Mouse (Mus musculus): Measurements from ENCODE around the gene Tgtp2.
"Not testable (repeated sequence)": the region's sequence is repeated elsewhere in the genome, so short reads cannot be mapped to it uniquely, and the experiment has no call there.

DNA sequence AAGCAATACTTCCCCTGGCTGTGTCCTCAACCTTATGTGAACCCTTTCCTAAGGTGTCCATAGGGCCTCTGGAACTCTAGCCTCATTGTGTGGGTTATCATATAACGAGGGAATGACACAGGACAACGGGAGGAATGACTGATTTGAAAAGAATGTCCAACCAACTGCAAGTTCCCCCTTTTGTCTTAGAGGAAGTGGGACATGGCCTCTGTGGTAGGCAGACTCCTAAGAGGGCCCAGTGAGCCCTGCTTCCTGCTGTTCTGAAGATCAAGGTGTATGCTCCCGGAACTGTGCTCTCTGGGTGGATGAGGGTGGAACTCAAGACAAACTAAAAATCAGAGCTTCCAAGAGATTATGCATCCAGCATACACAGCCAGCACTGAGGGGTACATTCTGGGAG, 3.9 kb downstream of the Tgtp2 start:
- TF ChIP-seq FOSL1 (IDR thresholded peaks at IDR 0.05; ENCODE audit: insufficient read depth, low read length, poor library complexity, severe bottlenecking); CTCF (IDR thresholded peaks at IDR 0.05; ENCODE audit: control insufficient read depth, insufficient read depth, insufficient read length); USF1 (IDR thresholded peaks at IDR 0.05; ENCODE audit: low read depth); CEBPB (IDR thresholded peaks at IDR 0.05; ENCODE audit: low read depth); MYOG (IDR thresholded peaks at IDR 0.05; ENCODE audit: control insufficient read depth, extremely low read depth, insufficient read length); MYOD1 (IDR thresholded peaks at IDR 0.05; ENCODE audit: control insufficient read depth, insufficient read length, low read depth); MAX (IDR thresholded peaks at IDR 0.05): not testable (repeated sequence)
